Mouse (Mus musculus): ENCODE results near the gene H3f3a. TPM values are rescaled to one million over a fixed set of nuclear protein-coding genes. Genes with fewer than 3 reads are reported as not detected.
A peak's percentile ranks its signal among the peaks of the same experiment; 100 is the strongest.

H3f3a gene
- 2,156 and 2,321 TPM in 2 replicates for polyA plus RNA-seq (2014; fragmentation: Nextera tagmentation; extraction: Ambion mirVana)

DNA sequence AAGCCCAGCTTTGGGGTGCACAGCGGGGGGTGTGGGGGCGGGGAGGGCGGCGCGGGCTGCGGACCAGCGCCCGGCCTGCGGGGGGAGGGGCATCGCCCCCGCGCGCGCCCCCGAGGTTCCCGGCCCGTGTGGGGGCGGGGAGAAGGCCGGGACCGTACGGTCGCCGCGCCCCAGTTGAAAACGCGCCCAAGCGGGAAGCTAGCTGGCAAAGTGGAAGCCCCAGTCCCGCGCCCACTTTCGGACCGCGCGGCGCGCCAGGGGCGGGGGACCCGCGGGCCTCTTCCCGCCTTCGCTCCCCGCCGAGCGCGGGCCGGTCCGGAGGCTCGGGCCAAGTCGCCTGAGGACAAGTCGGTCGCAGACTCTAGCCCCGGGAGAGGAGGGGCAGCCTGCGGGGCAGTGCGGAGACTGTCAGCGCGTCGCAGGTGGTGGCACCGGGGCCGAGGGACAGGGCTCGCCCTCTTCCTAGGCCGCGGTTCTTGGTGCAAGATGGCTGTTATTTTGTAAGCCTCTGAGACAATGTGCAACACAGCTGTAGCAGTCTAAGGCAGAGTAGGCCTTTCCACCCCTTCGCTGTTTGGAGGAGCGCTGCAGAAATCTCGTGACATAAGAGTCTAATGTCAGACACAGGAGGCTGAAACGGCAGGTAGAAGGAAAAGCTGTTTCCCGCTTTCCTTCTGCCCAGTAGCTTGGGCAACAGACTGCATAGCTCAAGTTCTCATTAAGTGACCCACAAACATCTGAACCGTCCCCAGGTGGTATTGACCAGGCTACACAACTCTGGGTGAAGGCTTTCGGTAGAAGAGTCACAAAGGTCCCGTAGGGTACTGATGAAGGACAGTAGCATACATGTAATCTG, at the start of gene H3f3a:
TSS of gene H3f3a (minus strand) at position 59 of the 856 bp plus-strand sequence.
- 3% methylated on average over 25 of the region's 69 CpGs for whole genome bisulfite sequencing
- peak; percentile 77 for DNase-seq (ENCODE audit: low spot score)
- H3K9ac ChIP-seq (ENCODE audit: low read depth, low read length) = peak within 1 kb of the TSS; percentile 98

DNA sequence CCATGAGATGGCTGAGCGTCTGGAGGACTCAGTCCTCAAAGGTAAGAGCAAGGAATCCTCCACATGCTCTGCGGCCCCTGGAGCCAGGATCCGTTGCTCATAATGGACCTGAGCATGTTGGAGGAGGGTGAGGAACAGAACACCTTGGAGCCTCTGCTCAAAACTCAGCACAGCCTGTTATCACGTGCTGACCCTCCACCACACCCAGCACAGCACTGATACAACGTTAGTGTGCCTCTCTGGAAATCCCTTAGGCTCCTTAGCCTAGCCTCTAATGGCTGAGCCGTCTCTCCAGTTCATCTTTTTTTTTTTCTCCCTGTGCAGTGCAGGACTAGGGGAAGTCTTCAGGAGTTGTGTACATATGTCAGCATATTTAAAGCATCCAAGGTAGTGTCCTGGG, 46.3 kb upstream of the H3f3a start:
- peaks cover 89% of the 10 kb centered on the region for H3K36me3 ChIP-seq (ENCODE audit: control insufficient read depth, insufficient read depth, low read length)
- no peaks in the 10 kb centered on the region for H3K4me1 ChIP-seq (ENCODE audit: control insufficient read depth, insufficient read depth, low read length)
- ATAC-seq (ENCODE audit: low read depth) (no peak), DNase-seq (ENCODE audit: low spot score) (no peak)
- no peak overlapping the region for H3K9ac ChIP-seq (ENCODE audit: low read depth, low read length)
- H3K27ac ChIP-seq (replicated peaks; ENCODE audit: low read depth, low read length) = no peak overlapping the region
- WGBS = 92% methylated on average over 6 of the region's 6 CpGs
- H3K4me3 ChIP-seq (ENCODE audit: low read depth, low read length) = no peak overlapping the region
- H3K4me2 ChIP-seq (ENCODE audit: low read depth, low read length) = no peak overlapping the region
- H3K9me3 ChIP-seq (ENCODE audit: control insufficient read depth, low read length) = no peaks in the 10 kb centered on the region
- no peaks in the 10 kb centered on the region for H3K27me3 ChIP-seq (replicated peaks; ENCODE audit: control insufficient read depth, insufficient read depth, low read length)

More for the DNA sequence above, at the start of gene H3f3a:
- Histone ChIP-seq H3K27ac (replicated peaks; ENCODE audit: low read depth, low read length) (peak within 1 kb of the TSS; percentile 100), H3K4me2 (ENCODE audit: low read depth, low read length) (peak within 1 kb of the TSS; percentile 74), H3K9me3 (ENCODE audit: control insufficient read depth, low read length) (no peaks in the 10 kb centered on the region), H3K36me3 (ENCODE audit: control insufficient read depth, insufficient read depth, low read length) (peaks cover 23% of the 10 kb centered on the region), H3K4me3 (ENCODE audit: low read depth, low read length) (peak within 1 kb of the TSS; percentile 76), H3K27me3 (replicated peaks; ENCODE audit: control insufficient read depth, insufficient read depth, low read length) (no peaks in the 10 kb centered on the region), H3K4me1 (ENCODE audit: control insufficient read depth, insufficient read depth, low read length) (peaks cover 27% of the 10 kb centered on the region)
- ATAC-seq (ENCODE audit: low read depth) = peak; percentile 70

DNA sequence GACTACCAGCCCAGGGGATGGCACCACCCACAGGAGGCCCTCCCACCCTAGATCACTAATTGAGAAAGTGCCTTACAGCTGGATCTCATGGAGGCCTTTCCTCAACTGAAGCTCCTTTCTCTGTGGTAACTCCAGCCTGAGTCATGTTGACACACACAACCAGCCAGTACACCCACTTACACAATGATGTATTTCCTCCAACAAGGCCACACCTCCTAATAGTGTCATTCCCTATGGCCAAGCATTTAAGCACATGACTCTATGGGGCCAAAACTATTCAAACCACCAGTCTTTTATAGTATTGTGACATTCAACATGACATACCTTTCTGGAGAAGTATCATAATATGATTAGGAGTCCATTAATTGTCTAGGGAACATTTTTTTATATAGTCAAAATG, 45.0 kb upstream of the H3f3a start:
- Histone ChIP-seq H3K9me3 (ENCODE audit: control insufficient read depth, low read length) (no peaks in the 10 kb centered on the region), H3K27ac (replicated peaks; ENCODE audit: low read depth, low read length) (no peak overlapping the region), H3K27me3 (replicated peaks; ENCODE audit: control insufficient read depth, insufficient read depth, low read length) (no peaks in the 10 kb centered on the region), H3K9ac (ENCODE audit: low read depth, low read length) (no peak overlapping the region), H3K4me2 (ENCODE audit: low read depth, low read length) (no peak overlapping the region), H3K4me1 (ENCODE audit: control insufficient read depth, insufficient read depth, low read length) (no peaks in the 10 kb centered on the region), H3K36me3 (ENCODE audit: control insufficient read depth, insufficient read depth, low read length) (peaks cover 82% of the 10 kb centered on the region), H3K4me3 (ENCODE audit: low read depth, low read length) (no peak overlapping the region)
- ATAC-seq (ENCODE audit: low read depth) = no peak
- no peak for DNase-seq (ENCODE audit: low spot score)

DNA sequence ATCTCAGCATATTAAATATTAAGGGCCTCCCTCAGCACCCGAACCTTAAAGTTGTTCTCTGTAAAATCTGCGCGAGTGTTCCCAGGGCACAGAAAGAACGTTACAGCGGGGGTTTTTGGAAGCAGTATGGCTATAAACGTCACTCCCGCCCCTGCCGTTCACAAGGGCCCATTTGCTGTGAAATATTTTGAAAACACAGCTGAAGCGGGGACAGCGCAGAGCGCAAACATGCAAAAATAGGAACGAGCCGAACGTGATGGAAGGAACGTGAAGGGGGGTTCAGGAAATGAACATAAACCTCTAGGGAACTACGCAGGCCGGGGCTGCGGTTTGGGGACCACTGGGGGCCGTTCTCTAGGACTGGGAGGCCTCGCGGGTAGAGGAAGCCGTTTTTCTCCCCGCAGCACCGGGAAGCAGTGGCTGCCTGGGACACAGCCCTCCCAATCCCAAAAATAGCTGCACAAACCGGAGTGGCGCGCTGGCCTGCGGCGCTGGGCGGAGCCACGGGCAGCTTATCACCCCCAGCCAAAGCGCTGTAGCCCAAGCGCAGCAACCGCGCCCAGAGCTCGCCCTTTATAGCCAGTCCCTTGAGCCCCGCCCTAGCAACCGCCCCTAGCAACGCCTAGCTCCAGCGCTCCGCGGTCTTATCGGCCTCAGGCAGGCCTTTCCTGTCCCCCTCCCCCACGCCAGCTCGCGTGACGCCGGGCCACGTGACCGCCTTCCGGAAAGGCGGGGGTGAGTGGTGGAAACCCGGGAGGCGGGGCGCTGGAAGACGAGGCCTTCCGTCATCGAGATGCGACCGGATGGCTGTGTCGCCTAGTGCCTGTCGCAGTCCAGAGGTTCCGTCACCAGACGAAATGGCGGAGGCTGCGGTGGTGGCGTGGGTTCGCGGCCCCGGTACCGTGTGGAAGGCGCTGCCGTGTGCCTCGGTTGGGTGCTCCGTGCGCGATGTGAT, 36.9 kb upstream of the H3f3a start, which contains the start of gene Sde2:
TSS of gene Sde2 (plus strand) at position 812 of the 955 bp plus-strand sequence.
- H3K36me3 ChIP-seq (ENCODE audit: control insufficient read depth, insufficient read depth, low read length) = peaks cover 7% of the 10 kb centered on the region
- H3K27me3 ChIP-seq (replicated peaks; ENCODE audit: control insufficient read depth, insufficient read depth, low read length) = no peaks in the 10 kb centered on the region
- peak; percentile 100 for DNase-seq (ENCODE audit: low spot score)
- peak within 1 kb of the TSS; percentile 63 for H3K4me3 ChIP-seq (ENCODE audit: low read depth, low read length)
- peak within 1 kb of the TSS; percentile 99 for H3K27ac ChIP-seq (replicated peaks; ENCODE audit: low read depth, low read length)
- peak within 1 kb of the TSS; percentile 83 for H3K4me2 ChIP-seq (ENCODE audit: low read depth, low read length)
- peak within 1 kb of the TSS; percentile 76 for H3K9ac ChIP-seq (ENCODE audit: low read depth, low read length)
- under 1% methylated on average over 44 of the region's 77 CpGs for WGBS
- peak; percentile 97 for ATAC-seq (ENCODE audit: low read depth)
- H3K4me1 ChIP-seq (ENCODE audit: control insufficient read depth, insufficient read depth, low read length) = peaks cover 36% of the 10 kb centered on the region
- no peaks in the 10 kb centered on the region for H3K9me3 ChIP-seq (ENCODE audit: control insufficient read depth, low read length)

DNA sequence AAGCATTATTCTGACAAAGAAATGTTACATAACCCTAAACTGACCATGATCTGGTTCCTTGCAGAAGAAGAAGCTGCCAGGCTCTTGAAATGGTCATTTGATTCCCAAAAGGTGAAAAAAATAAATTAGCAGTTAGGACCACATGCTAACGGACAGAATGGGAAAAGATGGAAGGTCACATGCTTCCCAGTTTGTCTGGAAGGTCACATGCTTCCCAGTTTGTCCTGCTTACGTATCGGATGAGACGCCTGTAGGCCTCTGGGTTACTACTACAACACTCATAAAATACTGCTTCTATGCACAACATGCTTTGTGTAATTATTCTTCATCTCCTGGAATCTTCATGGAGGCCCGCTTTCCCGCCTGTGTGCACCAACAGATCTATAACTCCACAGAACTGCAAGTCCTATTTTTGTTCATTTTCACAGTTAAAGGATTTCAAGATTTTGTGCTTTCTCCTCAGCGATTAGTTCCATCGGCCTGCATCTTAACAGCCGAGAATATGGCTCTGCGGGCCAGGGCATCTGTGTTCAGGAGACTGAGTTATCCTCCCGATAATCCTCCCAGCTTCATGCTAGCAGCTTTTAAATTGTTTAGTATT, 36.1 kb upstream of the H3f3a start:
- no peak for ATAC-seq (ENCODE audit: low read depth)
- Histone ChIP-seq H3K27me3 (replicated peaks; ENCODE audit: control insufficient read depth, insufficient read depth, low read length) (no peaks in the 10 kb centered on the region), H3K9me3 (ENCODE audit: control insufficient read depth, low read length) (no peaks in the 10 kb centered on the region), H3K4me3 (ENCODE audit: low read depth, low read length) (peak overlapping the region; percentile 63), H3K9ac (ENCODE audit: low read depth, low read length) (peak overlapping the region; percentile 73), H3K4me2 (ENCODE audit: low read depth, low read length) (peak overlapping the region; percentile 76), H3K36me3 (ENCODE audit: control insufficient read depth, insufficient read depth, low read length) (no peaks in the 10 kb centered on the region), H3K27ac (replicated peaks; ENCODE audit: low read depth, low read length) (peak overlapping the region; percentile 99), H3K4me1 (ENCODE audit: control insufficient read depth, insufficient read depth, low read length) (peaks cover 36% of the 10 kb centered on the region)
- WGBS = 24% methylated on average over 11 of the region's 11 CpGs
- peak; percentile 24 for DNase-seq (ENCODE audit: low spot score)

DNA sequence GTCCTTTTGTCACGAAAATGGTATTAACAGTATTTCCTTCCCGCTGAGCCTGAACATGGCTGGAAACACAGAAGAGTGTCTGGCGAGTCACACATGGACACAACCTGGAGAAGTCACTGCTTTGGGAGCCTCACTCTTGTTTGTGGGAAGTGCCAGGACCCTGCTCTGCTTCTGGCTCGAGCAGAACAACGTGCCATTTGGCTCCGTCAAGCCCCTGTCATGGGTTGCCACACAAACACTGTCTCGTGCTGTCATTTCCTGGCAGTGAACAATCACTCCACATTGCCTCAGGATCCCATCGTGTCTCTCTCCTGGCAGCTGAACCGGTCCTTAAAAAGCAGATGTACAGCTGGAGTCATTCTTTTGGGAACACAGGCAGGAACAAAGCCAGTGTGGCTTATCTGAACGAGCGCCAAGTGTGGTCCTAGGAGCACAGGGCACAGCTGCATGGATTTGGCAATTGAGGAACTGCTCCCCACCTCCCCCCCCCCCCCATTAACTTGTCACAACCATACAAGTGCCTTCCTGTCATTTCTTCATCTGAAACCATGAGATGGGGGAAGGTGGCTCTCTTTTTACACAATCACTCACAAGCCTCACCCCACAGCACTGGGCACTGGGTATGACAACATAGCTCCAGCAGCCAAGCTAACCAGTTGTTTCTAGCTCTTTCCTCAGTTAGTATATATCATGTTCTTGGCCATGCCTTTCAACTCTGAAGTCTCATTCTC, 34.9 kb upstream of the H3f3a start:
- ATAC-seq (ENCODE audit: low read depth) (0 out of 2 replicates have a peak, but pooled peaks have one; percentile 1), DNase-seq (ENCODE audit: low spot score) (peak; percentile 79)
- Histone ChIP-seq H3K27ac (replicated peaks; ENCODE audit: low read depth, low read length) (peak overlapping the region; percentile 99), H3K27me3 (replicated peaks; ENCODE audit: control insufficient read depth, insufficient read depth, low read length) (no peaks in the 10 kb centered on the region), H3K9ac (ENCODE audit: low read depth, low read length) (peak overlapping the region; percentile 56), H3K4me3 (ENCODE audit: low read depth, low read length) (peak overlapping the region; percentile 26), H3K36me3 (ENCODE audit: control insufficient read depth, insufficient read depth, low read length) (no peaks in the 10 kb centered on the region), H3K4me1 (ENCODE audit: control insufficient read depth, insufficient read depth, low read length) (peaks cover 36% of the 10 kb centered on the region), H3K9me3 (ENCODE audit: control insufficient read depth, low read length) (no peaks in the 10 kb centered on the region), H3K4me2 (ENCODE audit: low read depth, low read length) (peak overlapping the region; percentile 60)
- WGBS = 22% methylated on average over 11 of the region's 11 CpGs

DNA sequence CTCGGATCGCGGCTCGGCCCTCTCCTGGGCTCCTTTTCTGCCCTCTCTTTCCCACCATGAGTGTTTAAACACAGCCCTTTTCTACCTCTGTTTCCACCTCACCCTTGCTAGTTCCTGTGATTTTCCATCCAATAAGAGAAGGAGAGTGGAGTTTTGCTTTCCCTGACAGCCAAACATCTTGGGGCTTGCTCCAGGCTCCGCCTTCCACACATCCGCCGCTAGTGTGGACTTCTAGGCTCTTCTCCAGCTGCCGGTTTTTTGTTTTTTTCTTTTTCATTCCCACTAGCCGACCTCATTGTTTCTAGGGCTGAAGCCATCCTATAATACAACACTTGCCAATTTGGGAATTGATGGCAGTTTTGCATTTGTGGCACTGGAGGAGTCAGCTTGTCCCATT, 34.4 kb upstream of the H3f3a start:
- H3K27ac ChIP-seq (replicated peaks; ENCODE audit: low read depth, low read length) = peak overlapping the region; percentile 99
- ATAC-seq (ENCODE audit: low read depth) = peak; percentile 67
- H3K9ac ChIP-seq (ENCODE audit: low read depth, low read length) = peak overlapping the region; percentile 56
- DNase-seq (ENCODE audit: low spot score) = peak; percentile 96
- peaks cover 36% of the 10 kb centered on the region for H3K4me1 ChIP-seq (ENCODE audit: control insufficient read depth, insufficient read depth, low read length)
- no peaks in the 10 kb centered on the region for H3K9me3 ChIP-seq (ENCODE audit: control insufficient read depth, low read length)
- no peaks in the 10 kb centered on the region for H3K27me3 ChIP-seq (replicated peaks; ENCODE audit: control insufficient read depth, insufficient read depth, low read length)
- 0% methylated on average over 9 of the region's 9 CpGs for WGBS
- H3K4me2 ChIP-seq (ENCODE audit: low read depth, low read length) = peak overlapping the region; percentile 60
- H3K4me3 ChIP-seq (ENCODE audit: low read depth, low read length) = peak overlapping the region; percentile 26
- no peaks in the 10 kb centered on the region for H3K36me3 ChIP-seq (ENCODE audit: control insufficient read depth, insufficient read depth, low read length)

Data from embryonic facial prominence, embryonic 14.5 days (tissue).